Mouse (Mus musculus) cerebellum, postnatal 14 days (tissue): Measurements from ENCODE around the gene Gm2001.
"Not testable (repeated sequence)": the region's sequence is repeated elsewhere in the genome, so short reads cannot be mapped to it uniquely, and the experiment has no call there.

Source experiments
- DNase-seq, 2 experiments: peaks; one replicate each; pipeline ENCODE4 v3.0.0; 2021; ENCODE audit warnings: mixed read lengths in 2 of 2

Gm2001 gene

GRCm38 (mm10) chr12:87842239-87842638 lies at the start of gene Gm2001:
TSS of gene Gm2001 (minus strand) at chr12:87842339.
- not testable (repeated sequence) for DNase-seq

GRCm38 (mm10) chr12:87873772-87874171 lies 31.6 kb upstream of the Gm2001 start, which contains the start of gene Gm2016:
TSS of gene Gm2016 (plus strand) at chr12:87874072.
- not testable (repeated sequence) for DNase-seq

DNA sequence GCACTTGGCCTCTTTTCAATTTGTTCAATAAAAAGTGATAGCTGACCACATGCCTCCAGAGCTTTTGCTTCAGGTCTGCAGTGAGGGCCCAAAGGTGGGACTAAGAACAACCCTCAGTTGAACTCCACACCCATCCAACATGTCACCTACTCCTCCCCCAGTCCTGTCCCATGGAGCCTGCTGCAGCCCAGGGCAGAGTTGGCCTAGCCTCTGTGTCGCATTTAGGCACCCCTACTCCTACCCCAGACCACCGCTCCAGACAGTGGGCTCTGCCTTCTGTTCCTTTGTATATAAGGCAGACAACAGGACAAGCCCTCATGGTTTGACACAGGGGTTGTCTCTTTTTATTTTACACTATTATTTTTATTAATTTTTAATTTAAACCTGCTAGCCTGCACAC lies 21.9 kb upstream of the Gm2001 start:
- not testable (repeated sequence) for DNase-seq

- not testable (repeated sequence) for DNase-seq
Measured at GRCm38 (mm10) chr12:87863638-87864037, 21.5 kb upstream of the Gm2001 start.

- peak in 1 of 2 experiments; percentile 3 for DNase-seq
Measured at GRCm38 (mm10) chr12:87861740-87862692, 19.9 kb upstream of the Gm2001 start.

GRCm38 (mm10) chr12:87856067-87856466 lies 13.9 kb upstream of the Gm2001 start:
- not testable (repeated sequence) for DNase-seq

DNA sequence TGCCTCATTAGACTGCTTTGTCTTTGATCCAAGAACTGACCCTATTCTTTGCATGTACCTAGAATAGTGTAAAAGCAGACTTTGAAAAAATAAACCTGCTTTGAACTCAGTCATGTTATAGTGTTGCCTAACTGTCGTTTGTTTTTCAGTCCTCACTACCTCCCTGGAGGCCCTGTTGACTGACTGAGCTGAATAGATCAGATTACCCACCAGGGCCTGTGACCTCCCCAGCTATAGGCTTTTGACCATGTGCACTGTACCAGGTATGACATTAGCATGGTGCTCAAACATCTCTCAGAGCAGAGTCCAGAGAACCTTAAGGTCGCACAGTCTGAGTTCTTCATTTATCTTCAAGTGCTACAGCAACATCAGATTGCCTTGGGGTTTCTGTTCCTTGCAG lies 8.5 kb upstream of the Gm2001 start:
- DNase-seq = not testable (repeated sequence)

DNA sequence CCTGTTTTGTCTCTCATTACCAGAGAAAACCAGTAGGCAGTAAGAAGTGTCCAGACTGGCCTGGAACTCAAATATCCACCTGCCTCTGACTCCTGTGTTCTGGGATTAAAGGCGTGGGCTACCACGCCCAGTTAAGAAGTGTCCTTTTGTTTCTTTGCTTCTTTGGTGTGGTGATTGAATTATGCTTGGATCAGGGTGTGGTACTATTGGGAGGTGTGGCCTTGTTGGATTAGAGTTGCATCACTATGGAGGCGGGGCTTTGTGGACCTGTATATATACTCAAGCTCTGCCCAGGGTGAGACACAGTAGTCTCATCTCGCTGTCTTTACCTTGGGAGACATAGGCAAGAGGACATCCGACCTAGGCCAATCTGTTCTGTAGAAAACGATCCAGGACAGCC lies 25.9 kb downstream of the Gm2001 start, which contains the start of gene BB287469:
Gene BB287469, plus strand, starts transcription at position 301 of the 400 bp plus-strand sequence.
- DNase-seq = not testable (repeated sequence)

DNA sequence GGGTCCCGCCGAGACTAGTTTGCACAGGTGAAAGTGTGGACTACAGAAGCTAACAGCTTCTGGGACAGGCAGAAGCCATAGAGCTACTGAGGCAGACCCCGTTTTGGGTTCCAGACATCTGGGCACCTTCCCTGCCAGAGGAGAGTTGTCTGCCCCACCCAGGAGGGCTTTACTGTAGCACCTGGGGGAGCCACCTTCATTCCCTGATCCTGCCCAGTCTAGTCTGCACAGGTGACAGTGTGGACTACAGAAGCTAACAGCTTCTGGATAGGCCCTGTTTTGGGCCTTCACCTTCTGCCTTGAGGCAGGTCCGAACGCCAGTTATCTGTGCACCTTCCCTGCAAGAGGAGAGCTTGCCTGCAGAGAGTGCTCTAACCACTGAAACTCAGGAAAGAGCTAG lies 44.2 kb downstream of the Gm2001 start:
- not testable (repeated sequence) for DNase-seq

DNA sequence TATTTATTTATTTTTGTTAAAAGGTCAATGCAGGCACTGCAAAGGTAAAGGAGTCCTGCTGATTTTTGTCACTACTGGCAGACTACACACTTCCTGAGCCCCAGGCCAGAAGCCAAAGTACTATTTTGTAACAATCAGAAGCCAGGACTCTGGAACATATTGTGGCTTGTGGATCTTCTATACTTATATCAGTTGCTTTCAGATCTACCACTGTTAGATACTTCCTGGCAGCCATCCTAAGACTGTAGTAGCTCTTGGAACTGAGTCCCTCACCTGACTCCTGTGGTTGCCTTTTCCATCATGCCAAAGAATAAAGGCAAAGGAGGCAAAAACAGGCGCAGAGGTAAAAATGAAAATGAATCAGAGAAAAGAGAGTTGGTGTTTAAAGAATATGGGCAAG lies 46.9 kb downstream of the Gm2001 start, which contains the start of gene Gm21936:
Gene Gm21936, plus strand, starts transcription at position 301 of the 400 bp plus-strand sequence.
- not testable (repeated sequence) for DNase-seq
